In genomic region chr5:110664750-110665269, GRCm38 (mm10) we compare ENCODE assay signal across 16 mouse cellular contexts.
"Had no signal": no experiment of that assay in that cellular context is flagged by ENCODE, and none has a peak within 500 bp of the region (broad histone marks: within the 10 kb centered on the region; RNA-seq: fewer than 3 reads in every experiment).

No protein-coding gene starts in this region.

- H3K27ac ChIP-seq: intestine, embryonic 15.5 days; limb, embryonic 12.5 days; limb, embryonic 15.5 days; macrophage; midbrain, embryonic 12.5 days; midbrain, embryonic 15.5 days; neural tube, embryonic 13.5 days; stomach, postnatal 0 days had no signal

- H3K4me1 ChIP-seq: intestine, embryonic 15.5 days; limb, embryonic 12.5 days; limb, embryonic 15.5 days; midbrain, embryonic 12.5 days; midbrain, embryonic 15.5 days; neural tube, embryonic 13.5 days had no signal

- ATAC-seq: intestine, embryonic 15.5 days; lung, postnatal 0 days; midbrain, embryonic 15.5 days had no signal

- H3K27me3 ChIP-seq: intestine, embryonic 15.5 days; limb, embryonic 12.5 days; limb, embryonic 15.5 days; midbrain, embryonic 12.5 days; midbrain, embryonic 15.5 days; neural tube, embryonic 13.5 days had no signal

- H3K4me2 ChIP-seq: intestine, embryonic 15.5 days; limb, embryonic 12.5 days; limb, embryonic 15.5 days; lung, embryonic 14.5 days; midbrain, embryonic 12.5 days; midbrain, embryonic 15.5 days; neural tube, embryonic 13.5 days had no signal

- H3K9me3 ChIP-seq: intestine, embryonic 15.5 days; limb, embryonic 12.5 days; limb, embryonic 15.5 days; midbrain, embryonic 12.5 days; midbrain, embryonic 15.5 days; neural tube, embryonic 13.5 days had no signal

- H3K4me3 ChIP-seq: intestine, embryonic 15.5 days; limb, embryonic 12.5 days; limb, embryonic 15.5 days; midbrain, embryonic 12.5 days; midbrain, embryonic 15.5 days; neural tube, embryonic 13.5 days had no signal

- DNase-seq: kidney, adult 18-20 months; kidney, postnatal 14 days; kidney, postnatal 4 days; left cerebral cortex, postnatal 4 days; lung, embryonic 14.5 days; thymus, adult 2 months; thymus, postnatal 14 days had no signal

- H3K9ac ChIP-seq: intestine, embryonic 15.5 days; limb, embryonic 12.5 days; limb, embryonic 15.5 days; lung, embryonic 14.5 days; midbrain, embryonic 12.5 days; midbrain, embryonic 15.5 days; neural tube, embryonic 13.5 days had no signal
